Mouse (Mus musculus) limb, embryonic 11.5 days (tissue): ENCODE measurements at regions not wholly inside any gene's neighbourhood (a gene's known extent, or its start where the extent isn't known, plus 50 kb on each side); places are given as distances from the start of the nearest gene placed in this dataset.

Experiments
- ATAC-seq: fragments of 200-750 bp; cut with Nextera tagmentation; 2 replicates; pipeline ENCODE4 v1.8.0; 2017; ENCODE audit warnings: low read depth; ENCODE audit not compliant: insufficient number of reproducible peaks, low FRiP score, low TSS enrichment
- DNase-seq: peaks from one replicate; pipeline ENCODE4 v3.0.0-alpha.2; 2015; ENCODE audit warnings: low spot score
- H3K27ac ChIP-seq: fragments of 300-500 bp; sonication (generic); replicated peaks from 2 replicates; pipeline ENCODE4 v1.5.1; 2014; ENCODE audit warnings: low read depth, mild to moderate bottlenecking, low read length
- H3K27me3 ChIP-seq: fragments of 300-500 bp; sonication (generic); 2 replicates; pipeline ENCODE4 v1.6.1; 2014; ENCODE audit warnings: mild to moderate bottlenecking, low read length, mixed read lengths; ENCODE audit not compliant: control insufficient read depth, insufficient read depth
- H3K36me3 ChIP-seq: fragments of 300-500 bp; sonication (generic); 2 replicates; pipeline ENCODE4 v1.6.1; 2014; ENCODE audit warnings: mild to moderate bottlenecking, low read length, moderate library complexity, mixed read lengths; ENCODE audit not compliant: control insufficient read depth, insufficient read depth
- H3K4me1 ChIP-seq: fragments of 300-500 bp; sonication (generic); 2 replicates; pipeline ENCODE4 v1.6.1; 2014; ENCODE audit warnings: low read length, mixed read lengths; ENCODE audit not compliant: control insufficient read depth, insufficient read depth
- H3K4me2 ChIP-seq: fragments of 300-500 bp; sonication (generic); 2 replicates; pipeline ENCODE4 v1.6.1; 2014; ENCODE audit warnings: low read depth, mild to moderate bottlenecking, moderate library complexity; ENCODE audit not compliant: severe bottlenecking
- H3K4me3 ChIP-seq: fragments of 300-500 bp; sonication (generic); 2 replicates; pipeline ENCODE4 v1.5.1; 2014; ENCODE audit warnings: low read depth, low read length
- H3K9ac ChIP-seq: fragments of 300-500 bp; sonication (generic); 2 replicates; pipeline ENCODE4 v1.6.1; 2014; ENCODE audit warnings: mild to moderate bottlenecking, low read length
- H3K9me3 ChIP-seq: fragments of 300-500 bp; sonication (generic); 2 replicates; pipeline ENCODE4 v1.6.1; 2016; ENCODE audit warnings: low read length; ENCODE audit not compliant: control insufficient read depth
- whole genome bisulfite sequencing: fragments of 180-500 bp; shearing (Covaris S2); extraction: QIAGEN DNeasy Blood & Tissue Kit; methylation state at CpG from one replicate; pipeline ENCODE4 v1.1.7; 2014; 5-methylcytosine and 5-hydroxymethylcytosine counted together

- WGBS = 77% methylated on average over 7 of the region's 7 CpGs
- Histone ChIP-seq H3K27ac (no peak overlapping the region), H3K4me1 (peaks cover 7% of the 10 kb centered on the region; the same call in 1 of the 2 replicates), H3K27me3 (no peaks in the 10 kb centered on the region), H3K36me3 (no peaks in the 10 kb centered on the region), H3K4me3 (no peak overlapping the region), H3K9me3 (no peaks in the 10 kb centered on the region), H3K9ac (no peak overlapping the region), H3K4me2 (no peak overlapping the region)
- DNase-seq = no peak
- ATAC-seq = no peak
These were observed 213.3 kb downstream of the Sox4 start for GRCm38 (mm10) chr13:28740158-28740670.

GRCm38 (mm10) chr13:28738160-28739100, 215.1 kb downstream of the Sox4 start:
- WGBS = 65% methylated on average over 7 of the region's 8 CpGs
- no peak for DNase-seq
- Histone ChIP-seq H3K27me3 (no peaks in the 10 kb centered on the region), H3K27ac (no peak overlapping the region), H3K9me3 (no peaks in the 10 kb centered on the region), H3K9ac (no peak overlapping the region), H3K4me2 (no peak overlapping the region), H3K4me3 (no peak overlapping the region), H3K4me1 (peaks cover 7% of the 10 kb centered on the region; the same call in 1 of the 2 replicates), H3K36me3 (no peaks in the 10 kb centered on the region)
- no peak for ATAC-seq

GRCm38 (mm10) chr13:28732475-28732874, 221.0 kb downstream of the Sox4 start:
- Histone ChIP-seq H3K27me3 (no peaks in the 10 kb centered on the region), H3K27ac (no peak overlapping the region), H3K9me3 (no peaks in the 10 kb centered on the region), H3K9ac (no peak overlapping the region), H3K36me3 (no peaks in the 10 kb centered on the region), H3K4me1 (no peaks in the 10 kb centered on the region), H3K4me2 (no peak overlapping the region), H3K4me3 (no peak overlapping the region)
- WGBS = 53% methylated on average over 1 of the region's 1 CpGs
- ATAC-seq (no peak), DNase-seq (no peak)

GRCm38 (mm10) chr13:28732036-28732435, 221.5 kb downstream of the Sox4 start:
- no peaks in the 10 kb centered on the region for H3K4me1 ChIP-seq
- H3K9ac ChIP-seq = no peak overlapping the region
- ATAC-seq = no peak
- H3K36me3 ChIP-seq = no peaks in the 10 kb centered on the region
- no peaks in the 10 kb centered on the region for H3K27me3 ChIP-seq
- no peak for DNase-seq
- no peak overlapping the region for H3K4me2 ChIP-seq
- no peaks in the 10 kb centered on the region for H3K9me3 ChIP-seq
- no peak overlapping the region for H3K4me3 ChIP-seq
- H3K27ac ChIP-seq = no peak overlapping the region
- 89% methylated on average over 3 of the region's 3 CpGs for WGBS

GRCm38 (mm10) chr13:28730059-28730580, 223.4 kb downstream of the Sox4 start:
- Histone ChIP-seq H3K27ac (no peak overlapping the region), H3K4me1 (no peaks in the 10 kb centered on the region), H3K27me3 (no peaks in the 10 kb centered on the region), H3K9me3 (no peaks in the 10 kb centered on the region), H3K9ac (no peak overlapping the region), H3K36me3 (no peaks in the 10 kb centered on the region), H3K4me3 (no peak overlapping the region), H3K4me2 (no peak overlapping the region)
- DNase-seq (no peak), ATAC-seq (no peak)
- WGBS = 77% methylated on average over 8 of the region's 8 CpGs

GRCm38 (mm10) chr13:28728768-28729167, 224.7 kb downstream of the Sox4 start:
- Histone ChIP-seq H3K4me3 (no peak overlapping the region), H3K36me3 (no peaks in the 10 kb centered on the region), H3K27me3 (no peaks in the 10 kb centered on the region), H3K9me3 (no peaks in the 10 kb centered on the region), H3K27ac (no peak overlapping the region), H3K9ac (no peak overlapping the region), H3K4me1 (no peaks in the 10 kb centered on the region), H3K4me2 (no peak overlapping the region)
- WGBS = 87% methylated on average over 5 of the region's 5 CpGs
- no peak for DNase-seq
- ATAC-seq = no peak

- 93% methylated on average over 3 of the region's 3 CpGs for WGBS
- no peak for DNase-seq
These were observed 229.2 kb downstream of the Sox4 start for GRCm38 (mm10) chr13:28724300-28724699.

GRCm38 (mm10) chr13:28722074-28722473, 231.4 kb downstream of the Sox4 start:
- WGBS = 84% methylated on average over 2 of the region's 2 CpGs
- ATAC-seq = no peak
- H3K4me1 ChIP-seq = peaks cover 27% of the 10 kb centered on the region

More at GRCm38 (mm10) chr13:28724300-28724699, 229.2 kb downstream of the Sox4 start:
- Histone ChIP-seq H3K36me3 (no peaks in the 10 kb centered on the region), H3K27ac (no peak overlapping the region), H3K9me3 (no peaks in the 10 kb centered on the region), H3K4me1 (peaks cover 16% of the 10 kb centered on the region), H3K4me3 (no peak overlapping the region), H3K4me2 (no peak overlapping the region), H3K9ac (no peak overlapping the region), H3K27me3 (no peaks in the 10 kb centered on the region)
- no peak for ATAC-seq

More at GRCm38 (mm10) chr13:28722074-28722473, 231.4 kb downstream of the Sox4 start:
- no peaks in the 10 kb centered on the region for H3K27me3 ChIP-seq
- no peak overlapping the region for H3K9ac ChIP-seq
- H3K27ac ChIP-seq = no peak overlapping the region
- no peak overlapping the region for H3K4me2 ChIP-seq
- no peaks in the 10 kb centered on the region for H3K9me3 ChIP-seq
- no peak overlapping the region for H3K4me3 ChIP-seq
- no peaks in the 10 kb centered on the region for H3K36me3 ChIP-seq
- no peak for DNase-seq
